Mouse (Mus musculus): ENCODE measurements around the gene Fam151a. TPM values are rescaled to one million over a fixed set of nuclear protein-coding genes. Genes with fewer than 3 reads are reported as not detected.
A peak's percentile ranks its signal among the peaks of the same experiment; 100 is the strongest.

The Fam151a gene
- polyA plus RNA-seq, 1 experiment, result not detected

DNA sequence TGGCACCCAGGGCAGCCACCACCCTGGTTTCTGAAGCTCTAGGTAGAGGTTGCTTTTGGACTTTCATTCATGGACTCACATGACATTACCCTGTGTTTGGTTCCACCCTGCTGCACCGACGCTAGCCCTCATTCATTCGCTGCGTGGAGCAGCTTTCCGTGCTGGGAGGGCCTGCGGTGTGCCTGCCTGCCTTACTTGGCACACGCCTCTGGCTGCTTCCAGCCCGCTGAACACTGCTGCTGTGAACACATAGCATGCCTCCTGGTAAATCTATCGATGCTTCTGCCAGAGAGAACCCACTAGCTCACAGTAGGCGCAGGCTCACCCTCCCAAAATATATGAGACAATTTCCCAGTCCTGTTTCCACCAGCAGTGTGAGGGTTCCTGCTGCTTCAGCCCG lies 29.3 kb upstream of the Fam151a start:
- Histone ChIP-seq H3K9me3 (replicated peaks; ENCODE audit: control insufficient read depth, insufficient read depth, low read length, poor library complexity, severe bottlenecking) (no peaks in the 10 kb centered on the region), H3K4me3 (ENCODE audit: low read depth, low read length) (no peak overlapping the region), H3K27ac (ENCODE audit: insufficient read depth, low read length) (no peak overlapping the region), H3K36me3 (ENCODE audit: control insufficient read depth, insufficient read depth, low read length, poor library complexity, severe bottlenecking) (no peaks in the 10 kb centered on the region), H3K4me1 (ENCODE audit: control insufficient read depth, insufficient read depth, low read length) (peaks cover 4% of the 10 kb centered on the region), H3K27me3 (ENCODE audit: control insufficient read depth, insufficient read depth, low read length, poor library complexity, severe bottlenecking) (no peaks in the 10 kb centered on the region), H3K9ac (ENCODE audit: low read depth, poor library complexity, severe bottlenecking) (no peak overlapping the region)
- TF ChIP-seq EP300 (IDR thresholded peaks at IDR 0.05; ENCODE audit: insufficient read depth, low read depth, low read length) (no peak), POLR2A (IDR thresholded peaks at IDR 0.05; ENCODE audit: insufficient read depth, low read length) (no peak), CTCF (IDR thresholded peaks at IDR 0.05; ENCODE audit: low read depth, low read length) (no peak)

DNA sequence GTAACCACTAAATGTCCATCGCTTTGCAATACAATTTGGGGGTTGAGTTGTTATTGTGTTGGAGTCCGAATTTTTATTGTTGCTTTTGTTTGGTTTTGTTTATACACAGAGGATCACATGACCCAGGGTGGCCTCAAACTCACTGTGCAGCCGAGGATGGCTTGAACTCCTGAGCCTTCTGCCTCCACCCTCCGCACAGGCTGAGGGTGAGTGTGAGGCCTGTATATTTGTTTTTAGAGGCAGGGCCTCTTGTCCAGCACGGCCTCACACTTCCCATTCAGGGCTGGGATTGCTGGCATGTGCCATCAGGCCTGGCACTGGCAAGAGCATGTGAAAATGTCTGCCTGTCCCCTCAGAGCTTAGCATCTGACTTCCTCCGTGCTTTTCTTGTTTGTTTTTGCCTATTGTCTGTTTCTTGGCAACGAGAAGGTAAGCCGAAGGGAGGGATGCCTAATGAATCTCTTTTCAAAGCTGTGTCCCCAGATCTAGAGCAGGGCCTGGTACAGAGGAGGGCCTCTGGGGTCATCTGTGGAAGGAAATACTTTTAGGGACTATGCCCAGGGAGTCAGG lies 28.5 kb upstream of the Fam151a start:
- TF ChIP-seq CTCF (IDR thresholded peaks at IDR 0.05; ENCODE audit: low read depth, low read length) (no peak), EP300 (IDR thresholded peaks at IDR 0.05; ENCODE audit: insufficient read depth, low read depth, low read length) (no peak), POLR2A (IDR thresholded peaks at IDR 0.05; ENCODE audit: insufficient read depth, low read length) (no peak)
- H3K9ac ChIP-seq (ENCODE audit: low read depth, poor library complexity, severe bottlenecking), result no peak overlapping the region
- no peak overlapping the region for H3K27ac ChIP-seq (ENCODE audit: insufficient read depth, low read length)

DNA sequence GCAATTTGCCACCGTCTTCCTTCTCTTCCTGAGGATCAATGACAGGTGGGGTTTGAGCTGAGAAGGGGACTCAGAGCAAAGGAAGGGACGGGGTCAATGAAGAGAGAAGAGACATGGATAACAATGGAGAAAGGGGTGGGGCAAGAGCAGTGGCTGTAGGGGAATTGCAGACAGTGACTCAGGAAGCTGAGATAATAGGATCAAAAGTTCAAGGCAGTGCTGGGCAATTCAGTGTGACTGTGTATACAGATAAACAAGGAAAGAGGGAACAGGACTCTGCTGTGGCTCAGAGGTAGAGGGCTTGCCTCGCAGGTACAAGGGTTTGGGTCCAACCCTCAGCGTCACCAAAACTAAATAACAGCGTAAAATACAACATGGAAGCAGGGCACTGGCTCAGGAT lies 25.7 kb upstream of the Fam151a start:
- no peaks in the 10 kb centered on the region for H3K9me3 ChIP-seq (replicated peaks; ENCODE audit: control insufficient read depth, insufficient read depth, low read length, poor library complexity, severe bottlenecking)
- H3K4me3 ChIP-seq (ENCODE audit: low read depth, low read length), result 0 out of 2 replicates have a peak overlapping the region, but pooled peaks have one; percentile 17
- TF ChIP-seq EP300 (IDR thresholded peaks at IDR 0.05; ENCODE audit: insufficient read depth, low read depth, low read length), result no peak
- no peak for TF ChIP-seq POLR2A (IDR thresholded peaks at IDR 0.05; ENCODE audit: insufficient read depth, low read length)
- TF ChIP-seq CTCF (IDR thresholded peaks at IDR 0.05; ENCODE audit: low read depth, low read length), result no peak
- peak overlapping the region; percentile 30; the same call in 1 of the 2 replicates for H3K9ac ChIP-seq (ENCODE audit: low read depth, poor library complexity, severe bottlenecking)
- H3K27ac ChIP-seq (ENCODE audit: insufficient read depth, low read length), result peak overlapping the region; percentile 45; the same call in 1 of the 2 replicates
- H3K27me3 ChIP-seq (ENCODE audit: control insufficient read depth, insufficient read depth, low read length, poor library complexity, severe bottlenecking), result no peaks in the 10 kb centered on the region
- H3K4me1 ChIP-seq (ENCODE audit: control insufficient read depth, insufficient read depth, low read length), result peaks cover 4% of the 10 kb centered on the region
- no peaks in the 10 kb centered on the region for H3K36me3 ChIP-seq (ENCODE audit: control insufficient read depth, insufficient read depth, low read length, poor library complexity, severe bottlenecking)

More for the DNA sequence above, 28.5 kb upstream of the Fam151a start:
- Histone ChIP-seq H3K9me3 (replicated peaks; ENCODE audit: control insufficient read depth, insufficient read depth, low read length, poor library complexity, severe bottlenecking) (no peaks in the 10 kb centered on the region), H3K4me1 (ENCODE audit: control insufficient read depth, insufficient read depth, low read length) (peaks cover 4% of the 10 kb centered on the region), H3K4me3 (ENCODE audit: low read depth, low read length) (no peak overlapping the region), H3K27me3 (ENCODE audit: control insufficient read depth, insufficient read depth, low read length, poor library complexity, severe bottlenecking) (no peaks in the 10 kb centered on the region), H3K36me3 (ENCODE audit: control insufficient read depth, insufficient read depth, low read length, poor library complexity, severe bottlenecking) (no peaks in the 10 kb centered on the region)

DNA sequence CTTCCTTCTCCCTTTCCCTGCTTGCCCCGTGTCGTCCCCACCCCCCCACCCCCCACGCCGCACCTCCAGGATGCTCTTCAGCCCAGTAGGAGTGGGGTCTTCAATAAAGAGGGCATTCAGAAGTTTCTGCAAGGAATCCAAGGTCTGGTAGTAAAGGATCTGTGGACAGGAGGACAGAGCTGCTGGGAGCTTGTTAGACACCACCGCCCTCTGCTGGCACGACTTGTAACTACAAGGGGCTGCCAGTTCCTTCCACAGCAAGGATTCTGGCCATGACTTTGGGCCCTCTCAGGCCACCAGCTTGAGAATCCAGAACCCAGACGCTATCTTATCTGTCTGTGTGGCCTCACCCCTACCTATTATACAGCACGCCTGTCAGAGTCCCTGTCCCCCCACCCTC lies 25.3 kb upstream of the Fam151a start:
- Histone ChIP-seq H3K27ac (ENCODE audit: insufficient read depth, low read length) (no peak overlapping the region), H3K9ac (ENCODE audit: low read depth, poor library complexity, severe bottlenecking) (peak overlapping the region; percentile 30; the same call in 1 of the 2 replicates), H3K36me3 (ENCODE audit: control insufficient read depth, insufficient read depth, low read length, poor library complexity, severe bottlenecking) (no peaks in the 10 kb centered on the region), H3K27me3 (ENCODE audit: control insufficient read depth, insufficient read depth, low read length, poor library complexity, severe bottlenecking) (no peaks in the 10 kb centered on the region), H3K4me1 (ENCODE audit: control insufficient read depth, insufficient read depth, low read length) (peaks cover 4% of the 10 kb centered on the region), H3K4me3 (ENCODE audit: low read depth, low read length) (no peak overlapping the region), H3K9me3 (replicated peaks; ENCODE audit: control insufficient read depth, insufficient read depth, low read length, poor library complexity, severe bottlenecking) (no peaks in the 10 kb centered on the region)
- no peak for TF ChIP-seq EP300 (IDR thresholded peaks at IDR 0.05; ENCODE audit: insufficient read depth, low read depth, low read length)
- TF ChIP-seq CTCF (IDR thresholded peaks at IDR 0.05; ENCODE audit: low read depth, low read length), result peak; percentile 95

DNA sequence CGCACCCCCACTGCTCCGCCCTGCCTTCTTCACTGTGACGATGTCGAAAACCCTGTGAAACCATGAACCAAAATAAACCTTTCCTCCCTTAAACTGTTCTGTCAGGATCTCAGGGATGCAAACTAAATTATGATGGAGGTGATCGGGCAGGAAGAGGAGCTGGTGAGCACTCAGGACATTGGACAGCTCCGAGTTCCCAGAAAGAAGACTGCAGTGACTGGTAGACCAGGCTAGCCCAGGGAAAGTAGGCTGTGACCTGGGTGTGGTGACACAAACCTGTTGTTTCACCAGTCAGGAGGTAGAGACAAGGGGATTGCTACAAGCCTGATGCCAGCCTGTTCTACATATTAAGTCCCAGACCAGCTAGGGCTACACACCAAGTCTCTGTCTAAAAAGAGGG lies 20.1 kb upstream of the Fam151a start:
- TF ChIP-seq CTCF (IDR thresholded peaks at IDR 0.05; ENCODE audit: low read depth, low read length) (no peak), EP300 (IDR thresholded peaks at IDR 0.05; ENCODE audit: insufficient read depth, low read depth, low read length) (0 out of 2 replicates have a peak, but pooled peaks have one; percentile 21)
- H3K9ac ChIP-seq (ENCODE audit: low read depth, poor library complexity, severe bottlenecking), result no peak overlapping the region
- H3K27ac ChIP-seq (ENCODE audit: insufficient read depth, low read length), result no peak overlapping the region
- H3K27me3 ChIP-seq (ENCODE audit: control insufficient read depth, insufficient read depth, low read length, poor library complexity, severe bottlenecking), result no peaks in the 10 kb centered on the region
- H3K4me1 ChIP-seq (ENCODE audit: control insufficient read depth, insufficient read depth, low read length), result no peaks in the 10 kb centered on the region
- H3K36me3 ChIP-seq (ENCODE audit: control insufficient read depth, insufficient read depth, low read length, poor library complexity, severe bottlenecking), result no peaks in the 10 kb centered on the region
- H3K9me3 ChIP-seq (replicated peaks; ENCODE audit: control insufficient read depth, insufficient read depth, low read length, poor library complexity, severe bottlenecking), result no peaks in the 10 kb centered on the region
- H3K4me3 ChIP-seq (ENCODE audit: low read depth, low read length), result no peak overlapping the region

DNA sequence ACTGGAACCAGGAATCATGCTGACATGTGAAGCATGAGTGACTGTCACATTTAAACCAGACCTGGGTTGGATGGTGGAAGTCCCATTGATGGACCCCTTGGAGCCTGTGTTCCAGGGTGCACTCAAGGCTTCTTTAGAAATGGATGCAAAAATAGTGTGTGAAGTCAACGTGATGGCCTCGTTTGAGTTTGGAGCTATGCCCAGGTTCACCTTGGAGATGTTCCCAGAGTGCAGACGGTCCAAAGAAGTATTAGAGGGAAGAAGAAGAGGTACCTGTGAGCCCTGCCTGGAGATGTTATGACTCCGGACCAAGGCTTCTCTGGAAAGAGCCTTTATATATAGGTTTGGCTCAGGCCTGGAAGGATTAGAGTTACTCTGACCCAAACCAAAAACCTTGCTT lies 13.1 kb upstream of the Fam151a start:
- H3K27me3 ChIP-seq (ENCODE audit: control insufficient read depth, insufficient read depth, low read length, poor library complexity, severe bottlenecking), result no peaks in the 10 kb centered on the region
- no peaks in the 10 kb centered on the region for H3K4me1 ChIP-seq (ENCODE audit: control insufficient read depth, insufficient read depth, low read length)
- H3K9ac ChIP-seq (ENCODE audit: low read depth, poor library complexity, severe bottlenecking), result no peak overlapping the region
- H3K27ac ChIP-seq (ENCODE audit: insufficient read depth, low read length), result no peak overlapping the region
- no peak overlapping the region for H3K4me3 ChIP-seq (ENCODE audit: low read depth, low read length)
- H3K36me3 ChIP-seq (ENCODE audit: control insufficient read depth, insufficient read depth, low read length, poor library complexity, severe bottlenecking), result no peaks in the 10 kb centered on the region
- TF ChIP-seq EP300 (IDR thresholded peaks at IDR 0.05; ENCODE audit: insufficient read depth, low read depth, low read length), result no peak
- no peak for TF ChIP-seq CTCF (IDR thresholded peaks at IDR 0.05; ENCODE audit: low read depth, low read length)
- no peak for TF ChIP-seq POLR2A (IDR thresholded peaks at IDR 0.05; ENCODE audit: insufficient read depth, low read length)
- no peaks in the 10 kb centered on the region for H3K9me3 ChIP-seq (replicated peaks; ENCODE audit: control insufficient read depth, insufficient read depth, low read length, poor library complexity, severe bottlenecking)
